21 mouse cellular contexts compared by ENCODE assay signal in genomic region chr12:24659923-24660322, GRCm38 (mm10). TPM values are rescaled to one million over a fixed set of nuclear protein-coding genes. Genes with fewer than 3 reads are reported as not detected.
"Had no signal": no experiment of that assay in that cellular context is flagged by ENCODE, and none has a peak within 500 bp of the region (broad histone marks: within the 10 kb centered on the region; RNA-seq: fewer than 3 reads in every experiment).

No protein-coding gene starts in this region.

- DNase-seq: lung, adult 18-20 months; lung, embryonic 14.5 days; lung, postnatal 10 days; retina, postnatal 1 day; right cerebral cortex, adult 18-20 months; right cerebral cortex, postnatal 25 days; right cerebral cortex, postnatal 4 days; spleen, adult 18-20 months; thymus, adult 18-20 months; thymus, postnatal 14 days; thymus, postnatal 36 days had no signal

- H3K9me3 ChIP-seq: liver, embryonic 15.5 days; megakaryocyte, embryonic 14.5 days; midbrain, embryonic 13.5 days; midbrain, embryonic 15.5 days; neural tube, embryonic 13.5 days; neural tube, embryonic 15.5 days had no signal

- H3K27me3 ChIP-seq: liver, embryonic 15.5 days; megakaryocyte, embryonic 14.5 days; midbrain, embryonic 13.5 days; midbrain, embryonic 15.5 days; neural tube, embryonic 13.5 days; neural tube, embryonic 15.5 days had no signal

- H3K4me2 ChIP-seq: liver, embryonic 15.5 days; lung, embryonic 14.5 days; midbrain, embryonic 11.5 days; midbrain, embryonic 13.5 days; midbrain, embryonic 15.5 days; neural tube, embryonic 13.5 days; neural tube, embryonic 15.5 days had no signal

- H3K27ac ChIP-seq: liver, embryonic 15.5 days; macrophage; midbrain, embryonic 13.5 days; midbrain, embryonic 15.5 days; neural tube, embryonic 13.5 days; neural tube, embryonic 15.5 days had no signal

- H3K4me3 ChIP-seq: liver, embryonic 15.5 days; megakaryocyte, embryonic 14.5 days; midbrain, embryonic 13.5 days; midbrain, embryonic 15.5 days; myocyte; neural tube, embryonic 13.5 days; neural tube, embryonic 15.5 days had no signal

- ATAC-seq: midbrain, embryonic 13.5 days; midbrain, embryonic 15.5 days had no signal

- H3K9ac ChIP-seq: liver, embryonic 15.5 days; lung, embryonic 14.5 days; midbrain, embryonic 13.5 days; midbrain, embryonic 15.5 days; neural tube, embryonic 13.5 days; neural tube, embryonic 15.5 days had no signal

RNA-seq across cellular contexts. Expression of gene Cys1, which starts 21.7 kb away (rescaled TPM):
- total RNA-seq: megakaryocyte progenitor cell, adult 5-6 weeks had no signal
- polyA plus RNA-seq: macrophage had no signal
